Mouse (Mus musculus): Measurements from ENCODE around the gene Atp6v1a. TPM values are rescaled to one million over a fixed set of nuclear protein-coding genes. Genes with fewer than 3 reads are reported as not detected.

Atp6v1a gene
- polyA plus RNA-seq, 1 experiment from 2014 or later = 84.8 TPM

DNA sequence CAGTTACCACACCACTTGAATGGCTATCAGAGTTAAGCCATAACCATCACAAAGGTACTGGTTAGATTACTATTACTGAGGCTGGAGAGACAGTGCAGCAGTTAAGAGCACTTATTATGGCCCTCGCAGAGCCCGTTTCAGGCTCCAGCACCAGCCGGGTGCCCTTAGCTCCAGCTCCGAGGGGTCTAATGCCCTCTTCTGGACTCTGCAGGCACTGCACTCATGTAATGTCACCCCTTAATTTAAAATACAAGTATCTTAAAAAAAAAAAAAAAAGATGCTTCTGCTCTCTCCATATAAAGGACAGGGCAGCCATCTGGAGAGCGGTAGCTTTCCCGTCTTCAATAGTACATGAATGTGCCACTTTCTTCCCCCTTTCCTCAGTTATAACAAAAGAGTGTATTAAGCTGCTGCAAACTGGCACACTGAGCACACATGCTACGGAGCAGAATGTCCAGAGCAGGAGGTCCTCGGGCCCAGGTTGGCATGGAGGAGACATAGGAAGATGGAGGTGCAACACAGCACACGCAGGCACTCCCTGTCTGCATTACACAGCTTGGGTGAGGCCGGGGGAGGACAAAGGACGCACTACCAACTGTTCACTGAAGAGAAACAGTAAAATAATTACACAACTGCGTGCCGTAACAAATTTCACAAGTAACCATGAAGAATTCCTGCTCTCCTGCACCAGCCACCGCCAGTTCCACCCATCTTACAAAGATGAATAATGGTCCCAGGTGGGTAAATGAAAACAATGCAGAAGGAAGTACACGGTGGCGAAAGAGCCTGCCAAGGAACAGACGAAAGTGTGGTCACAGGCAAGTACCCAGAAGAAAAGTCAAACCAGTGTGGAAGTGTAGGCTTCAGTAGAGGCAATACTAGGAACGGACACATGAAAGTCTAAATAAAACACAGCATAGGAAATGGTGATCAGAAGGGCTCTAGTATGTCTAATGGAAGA, 35.4 kb downstream of the Atp6v1a start:
- WGBS = 91% methylated on average over 18 of the region's 18 CpGs
- H3K9me3 ChIP-seq = no peaks in the 10 kb centered on the region
- H3K27ac ChIP-seq = no peak overlapping the region
- no peak for ATAC-seq
- no peaks in the 10 kb centered on the region for H3K27me3 ChIP-seq
- no peak overlapping the region for H3K4me2 ChIP-seq (replicated peaks)
- no peaks in the 10 kb centered on the region for H3K4me1 ChIP-seq (replicated peaks)
- no peak overlapping the region for H3K9ac ChIP-seq (replicated peaks)
- peaks cover 73% of the 10 kb centered on the region for H3K36me3 ChIP-seq
- H3K4me3 ChIP-seq (replicated peaks) = no peak overlapping the region

DNA sequence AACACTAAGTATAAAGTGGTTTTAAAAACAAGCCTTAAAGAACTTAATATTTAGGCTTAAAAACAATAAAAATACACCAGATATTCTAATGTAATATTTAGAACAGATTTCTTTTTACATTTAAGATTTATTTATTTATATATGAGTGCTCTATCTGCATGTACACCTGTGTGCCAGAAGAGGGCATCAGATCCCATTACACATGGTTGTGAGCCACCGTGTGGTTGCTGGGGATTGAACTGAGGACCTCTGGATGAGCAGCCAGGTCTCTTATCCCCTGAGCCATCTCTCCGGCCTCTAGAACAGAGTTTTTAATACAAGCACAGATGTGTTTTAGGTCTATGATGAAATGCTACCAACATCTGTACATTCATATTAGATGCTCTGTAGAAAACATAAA, 36.6 kb downstream of the Atp6v1a start:
- no peak overlapping the region for H3K4me3 ChIP-seq (replicated peaks)
- no peaks in the 10 kb centered on the region for H3K27me3 ChIP-seq
- 97% methylated on average over 2 of the region's 2 CpGs for WGBS
- no peak for ATAC-seq
- no peak overlapping the region for H3K4me2 ChIP-seq (replicated peaks)
- peaks cover 73% of the 10 kb centered on the region for H3K36me3 ChIP-seq
- no peaks in the 10 kb centered on the region for H3K9me3 ChIP-seq
- H3K9ac ChIP-seq (replicated peaks) = no peak overlapping the region
- no peak overlapping the region for H3K27ac ChIP-seq
- no peaks in the 10 kb centered on the region for H3K4me1 ChIP-seq (replicated peaks)

DNA sequence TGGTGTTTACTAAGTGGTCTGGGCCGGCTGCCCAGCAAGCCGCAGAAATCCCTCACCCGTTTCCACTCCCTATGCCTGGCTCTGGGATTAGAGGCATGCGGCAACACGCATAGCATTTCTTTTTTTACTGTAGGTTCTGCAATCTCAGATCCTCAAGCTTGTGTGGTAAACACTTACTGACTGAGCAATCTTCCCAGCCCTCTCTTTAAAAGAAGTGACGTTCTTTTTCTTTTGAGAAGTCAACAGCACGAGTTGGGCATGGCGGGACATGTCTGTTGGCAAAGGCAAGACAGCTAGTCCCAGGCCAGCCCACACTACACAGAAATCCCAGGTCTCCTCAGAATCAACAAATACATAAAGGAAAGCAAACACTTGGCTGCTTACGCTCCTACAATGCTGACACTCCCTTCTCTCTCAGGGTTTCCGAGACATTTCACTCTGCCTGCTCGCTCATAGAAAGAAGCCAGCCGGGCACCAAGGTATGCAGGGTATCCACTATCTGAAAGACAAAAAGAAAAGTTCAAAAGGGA, 38.3 kb downstream of the Atp6v1a start:
- Histone ChIP-seq H3K4me1 (replicated peaks) (no peaks in the 10 kb centered on the region), H3K36me3 (peaks cover 71% of the 10 kb centered on the region), H3K27ac (no peak overlapping the region), H3K27me3 (no peaks in the 10 kb centered on the region), H3K4me3 (replicated peaks) (no peak overlapping the region), H3K4me2 (replicated peaks) (no peak overlapping the region), H3K9me3 (no peaks in the 10 kb centered on the region), H3K9ac (replicated peaks) (no peak overlapping the region)
- no peak for ATAC-seq
- 94% methylated on average over 12 of the region's 12 CpGs for WGBS

DNA sequence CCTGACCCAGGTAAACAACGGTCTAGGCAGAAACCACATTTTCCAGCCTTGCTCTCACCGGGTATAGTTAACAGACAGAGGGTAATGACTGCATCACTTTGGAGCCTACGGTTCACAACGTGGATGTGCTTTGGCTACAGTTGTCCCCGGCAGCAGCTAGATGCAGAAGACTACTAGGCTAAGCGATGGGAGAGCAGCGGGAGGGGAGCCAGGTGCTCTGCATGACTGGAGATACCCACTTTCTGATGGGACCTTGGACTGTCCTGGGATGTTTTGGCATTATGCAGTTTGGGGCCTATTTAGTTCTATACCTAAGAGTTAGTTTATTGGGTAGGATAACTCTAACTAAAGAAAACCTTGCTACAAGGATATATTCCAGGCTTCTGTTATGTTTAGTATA, 40.1 kb downstream of the Atp6v1a start:
- H3K4me3 ChIP-seq (replicated peaks) = no peak overlapping the region
- peaks cover 84% of the 10 kb centered on the region for H3K36me3 ChIP-seq
- H3K27me3 ChIP-seq = no peaks in the 10 kb centered on the region
- WGBS = 97% methylated on average over 7 of the region's 7 CpGs
- H3K27ac ChIP-seq = no peak overlapping the region
- no peak overlapping the region for H3K9ac ChIP-seq (replicated peaks)
- H3K9me3 ChIP-seq = no peaks in the 10 kb centered on the region
- H3K4me1 ChIP-seq (replicated peaks) = no peaks in the 10 kb centered on the region
- no peak overlapping the region for H3K4me2 ChIP-seq (replicated peaks)
- no peak for ATAC-seq

DNA sequence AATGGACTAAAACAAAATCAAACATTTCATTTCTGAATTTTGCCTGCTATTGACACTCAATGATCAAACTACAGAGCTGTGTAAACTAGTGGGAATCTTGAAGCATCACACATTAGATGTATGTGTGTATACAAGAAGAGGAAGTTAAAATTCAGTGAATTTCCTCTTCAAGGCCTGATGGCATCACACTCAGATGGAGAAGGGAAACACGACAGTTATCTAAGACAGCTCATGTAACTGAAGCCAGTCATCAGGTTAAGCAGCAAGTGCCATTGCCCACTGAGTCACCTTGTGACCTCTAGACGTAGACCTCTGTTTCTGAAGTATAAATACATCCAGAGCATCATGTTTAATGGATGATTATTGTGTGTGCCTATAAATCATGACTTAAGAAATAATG, 51.9 kb downstream of the Atp6v1a start:
- Histone ChIP-seq H3K27me3 (no peaks in the 10 kb centered on the region), H3K4me2 (replicated peaks) (no peak overlapping the region), H3K9ac (replicated peaks) (no peak overlapping the region), H3K4me1 (replicated peaks) (no peaks in the 10 kb centered on the region), H3K9me3 (no peaks in the 10 kb centered on the region), H3K27ac (no peak overlapping the region), H3K36me3 (peaks cover 84% of the 10 kb centered on the region), H3K4me3 (replicated peaks) (no peak overlapping the region)
- ATAC-seq = no peak
- 70% methylated on average over 2 of the region's 2 CpGs for WGBS

DNA sequence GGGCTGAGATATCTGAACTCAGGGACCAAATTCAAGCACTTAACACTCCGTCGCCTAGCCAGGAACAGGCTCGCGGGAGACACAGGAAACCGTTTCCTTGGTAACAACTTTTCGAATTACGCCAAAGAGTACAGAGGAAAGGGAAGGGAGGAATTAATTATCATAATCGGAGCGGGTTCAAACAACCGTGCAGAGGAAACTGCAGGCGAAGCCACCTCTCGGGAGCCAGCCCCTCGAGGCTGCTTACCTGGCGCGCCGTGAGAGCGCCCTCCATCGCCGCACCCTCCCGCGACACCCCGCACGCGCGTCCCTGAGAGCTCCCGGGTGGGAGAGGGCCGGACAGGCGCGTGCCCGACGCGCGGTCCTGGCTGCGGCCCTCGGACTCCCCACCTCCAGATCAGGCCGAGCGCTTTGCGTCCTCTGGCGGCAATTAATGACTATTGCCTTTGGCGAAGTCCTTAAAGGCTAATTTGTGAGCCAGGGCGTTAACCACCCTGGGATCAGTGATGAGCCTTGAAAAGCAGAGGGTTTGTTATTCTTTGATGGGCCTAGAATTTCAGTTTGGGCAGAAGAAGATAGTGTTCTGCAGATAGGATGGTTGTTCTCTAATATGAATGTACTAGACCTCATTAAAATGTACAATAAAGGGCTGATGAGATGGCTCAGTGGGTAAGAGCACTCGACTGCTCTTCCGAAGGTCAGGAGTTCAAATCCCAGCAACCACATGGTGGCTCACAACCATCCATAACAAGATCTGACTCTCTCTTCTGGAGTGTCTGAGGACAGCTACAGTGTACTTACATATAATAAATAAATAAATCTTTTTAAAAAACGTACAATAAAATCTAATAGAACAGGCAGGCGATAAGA, 76.2 kb downstream of the Atp6v1a start, which contains the start of gene Gramd1c:
TSS of gene Gramd1c (minus strand) at position 321 of the 870 bp plus-strand sequence.
- H3K4me2 ChIP-seq (replicated peaks) = peak within 1 kb of the TSS; percentile 65
- peak within 1 kb of the TSS; percentile 68 for H3K27ac ChIP-seq
- H3K4me3 ChIP-seq (replicated peaks) = peak within 1 kb of the TSS; percentile 57
- H3K9ac ChIP-seq (replicated peaks) = peak within 1 kb of the TSS; percentile 64
- ATAC-seq = peak; percentile 91
- 7% methylated on average over 45 of the region's 45 CpGs for WGBS
- H3K36me3 ChIP-seq = no peaks in the 10 kb centered on the region
- no peaks in the 10 kb centered on the region for H3K9me3 ChIP-seq
- peaks cover 7% of the 10 kb centered on the region; the same call in 1 of the 2 replicates for H3K4me1 ChIP-seq (replicated peaks)
- no peaks in the 10 kb centered on the region for H3K27me3 ChIP-seq

DNA sequence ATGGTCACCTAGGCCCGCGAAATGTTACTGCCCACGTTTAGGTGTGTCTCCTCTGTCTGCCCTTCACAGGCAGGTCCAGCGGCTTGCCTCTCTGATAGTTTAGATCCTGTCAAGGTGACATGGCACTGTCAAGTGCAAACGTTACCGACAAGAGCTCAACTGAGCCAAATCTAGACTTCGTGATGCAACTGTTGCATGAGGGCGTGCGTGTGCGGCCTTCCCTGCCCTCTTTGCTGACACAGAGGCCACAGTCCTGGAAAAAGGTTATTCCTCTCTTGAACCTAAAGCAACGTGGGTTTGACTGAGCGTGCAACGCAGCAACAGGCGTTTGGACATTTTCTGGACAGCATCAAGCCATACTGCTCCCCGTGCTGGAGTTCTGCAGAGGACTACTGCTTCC, 78.2 kb downstream of the Atp6v1a start:
- H3K27ac ChIP-seq = no peak overlapping the region
- no peaks in the 10 kb centered on the region for H3K9me3 ChIP-seq
- H3K4me3 ChIP-seq (replicated peaks) = no peak overlapping the region
- H3K36me3 ChIP-seq = no peaks in the 10 kb centered on the region
- no peak overlapping the region for H3K4me2 ChIP-seq (replicated peaks)
- ATAC-seq = no peak
- peaks cover 7% of the 10 kb centered on the region; the same call in 1 of the 2 replicates for H3K4me1 ChIP-seq (replicated peaks)
- no peak overlapping the region for H3K9ac ChIP-seq (replicated peaks)
- WGBS = 96% methylated on average over 15 of the region's 15 CpGs
- no peaks in the 10 kb centered on the region for H3K27me3 ChIP-seq

DNA sequence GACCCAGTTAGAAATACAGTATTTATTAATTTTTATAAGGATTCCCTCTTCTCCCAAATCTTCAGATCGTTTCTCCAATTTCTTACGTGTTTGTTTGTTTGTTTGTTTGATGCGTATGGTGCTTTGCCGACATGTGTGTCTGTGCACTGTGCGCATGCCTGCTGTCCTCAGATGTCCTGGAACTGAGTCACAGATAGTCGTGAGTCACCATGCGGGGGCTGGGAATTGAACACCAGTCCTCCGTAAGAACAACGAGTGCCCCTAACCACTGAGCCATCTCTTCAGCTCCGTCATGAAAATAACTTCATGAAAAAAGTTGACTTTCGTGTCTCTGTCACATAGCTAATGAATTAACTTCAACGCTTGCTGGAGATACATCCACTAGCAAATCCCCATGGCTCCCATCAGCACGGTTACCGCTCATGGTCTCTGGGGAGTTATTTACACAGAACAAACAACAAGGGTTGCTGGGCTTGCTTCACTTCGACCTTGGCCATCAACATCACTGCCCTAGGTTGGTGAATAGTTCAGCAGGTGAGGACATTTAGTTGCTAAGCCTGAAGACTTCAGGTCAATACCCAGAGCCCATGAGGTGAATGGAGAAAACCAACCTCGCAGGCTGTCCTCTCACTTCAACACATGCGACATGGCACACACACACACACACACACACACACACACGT, 78.8 kb downstream of the Atp6v1a start:
- Histone ChIP-seq H3K4me3 (replicated peaks) (no peak overlapping the region), H3K36me3 (no peaks in the 10 kb centered on the region), H3K27me3 (no peaks in the 10 kb centered on the region), H3K9ac (replicated peaks) (no peak overlapping the region), H3K27ac (no peak overlapping the region), H3K9me3 (no peaks in the 10 kb centered on the region), H3K4me2 (replicated peaks) (no peak overlapping the region), H3K4me1 (replicated peaks) (peaks cover 7% of the 10 kb centered on the region; the same call in 1 of the 2 replicates)
- ATAC-seq = no peak
- WGBS = 95% methylated on average over 18 of the region's 18 CpGs

DNA sequence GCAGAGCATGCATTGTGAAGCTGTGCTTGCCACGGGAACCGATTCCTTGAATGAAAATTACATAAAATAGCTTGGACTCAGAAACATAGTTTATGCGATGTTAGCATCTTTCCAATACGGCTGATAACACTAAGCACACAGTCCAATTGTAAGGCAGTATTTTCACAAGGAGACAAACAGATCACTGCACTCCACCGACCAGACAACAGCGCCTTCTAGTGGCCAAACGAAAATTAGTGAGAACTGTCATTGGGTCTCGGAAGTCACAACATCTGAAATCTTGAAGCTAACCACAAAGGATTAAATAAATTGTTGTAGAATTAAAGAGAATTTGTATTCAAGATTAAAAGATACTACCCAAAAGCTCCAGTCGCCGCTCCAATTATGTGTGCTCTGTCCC, 80.8 kb downstream of the Atp6v1a start:
- peaks cover 7% of the 10 kb centered on the region; the same call in 1 of the 2 replicates for H3K4me1 ChIP-seq (replicated peaks)
- 31% methylated on average over 10 of the region's 10 CpGs for WGBS

DNA sequence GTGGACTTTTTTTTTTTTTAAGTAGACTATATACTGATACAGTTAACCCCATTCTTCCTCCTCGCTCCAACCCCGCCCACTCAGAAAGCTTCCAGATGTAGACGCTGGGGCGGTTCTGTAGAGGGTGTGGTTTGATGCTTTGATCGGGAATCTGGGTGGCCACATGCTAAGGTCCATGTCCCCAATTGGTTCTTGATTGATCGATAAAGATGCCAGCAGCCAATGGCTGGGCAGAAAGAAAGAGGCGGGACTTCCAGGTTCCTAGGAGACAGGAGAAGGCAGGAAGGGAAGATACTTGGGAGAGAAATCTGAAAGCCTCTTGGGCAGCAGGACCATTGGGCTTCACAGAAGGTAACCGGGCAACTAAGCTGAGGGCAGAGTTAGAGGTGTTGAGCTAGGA, 83.7 kb downstream of the Atp6v1a start:
- Histone ChIP-seq H3K27me3 (no peaks in the 10 kb centered on the region), H3K9me3 (no peaks in the 10 kb centered on the region), H3K4me3 (replicated peaks) (no peak overlapping the region), H3K36me3 (no peaks in the 10 kb centered on the region), H3K9ac (replicated peaks) (no peak overlapping the region), H3K27ac (no peak overlapping the region), H3K4me2 (replicated peaks) (no peak overlapping the region), H3K4me1 (replicated peaks) (no peaks in the 10 kb centered on the region)
- no peak for ATAC-seq
- 56% methylated on average over 8 of the region's 8 CpGs for WGBS

More for the DNA sequence above, 80.8 kb downstream of the Atp6v1a start:
- Histone ChIP-seq H3K27me3 (no peaks in the 10 kb centered on the region), H3K4me2 (replicated peaks) (no peak overlapping the region), H3K9ac (replicated peaks) (no peak overlapping the region), H3K9me3 (no peaks in the 10 kb centered on the region), H3K4me3 (replicated peaks) (no peak overlapping the region), H3K27ac (no peak overlapping the region), H3K36me3 (no peaks in the 10 kb centered on the region)
- ATAC-seq = no peak

DNA sequence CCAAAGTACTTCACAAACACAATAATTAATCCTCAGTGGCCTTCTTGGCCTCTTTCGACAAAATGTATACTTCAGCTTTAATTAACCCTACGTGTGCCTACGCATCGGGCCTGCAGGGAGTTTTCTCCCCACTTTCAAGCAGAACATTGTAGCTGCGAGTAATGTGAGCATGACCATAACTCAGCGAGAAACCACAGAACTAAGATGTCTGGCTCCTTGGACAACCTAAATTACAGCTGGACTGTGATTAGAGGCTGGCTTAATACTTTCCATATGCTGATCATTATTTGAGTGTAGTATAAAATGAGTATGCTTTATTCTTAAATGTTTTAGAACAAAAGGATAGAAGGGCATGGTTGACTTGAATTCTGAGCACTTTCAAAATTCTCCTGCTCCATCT, 86.2 kb downstream of the Atp6v1a start:
- 84% methylated on average over 6 of the region's 6 CpGs for WGBS
- Histone ChIP-seq H3K36me3 (no peaks in the 10 kb centered on the region), H3K9me3 (no peaks in the 10 kb centered on the region), H3K4me1 (replicated peaks) (no peaks in the 10 kb centered on the region), H3K4me2 (replicated peaks) (no peak overlapping the region), H3K27ac (no peak overlapping the region), H3K27me3 (no peaks in the 10 kb centered on the region), H3K9ac (replicated peaks) (no peak overlapping the region), H3K4me3 (replicated peaks) (no peak overlapping the region)
- no peak for ATAC-seq

Data from midbrain, embryonic 13.5 days (tissue).